Mouse (Mus musculus) gastrocnemius, postnatal 4 days (tissue): ENCODE measurements around the gene Tdpoz5. TPM values are rescaled to one million over a fixed set of nuclear protein-coding genes. Genes with fewer than 3 reads are reported as not detected.
A peak's percentile ranks its signal among the peaks of the same experiment; 100 is the strongest.
"Not testable (repeated sequence)": the region's sequence is repeated elsewhere in the genome, so short reads cannot be mapped to it uniquely, and the experiment has no call there.

Source experiments
- DNase-seq, 2 experiments: peaks; one replicate each; pipeline ENCODE4 v3.0.0; 2021 to 2022; ENCODE audit warnings: low spot score in 2 of 2, mixed read lengths in 2 of 2
- long read RNA-seq, 2 experiments: library from polyadenylated mRNA; stranded (forward); transcript quantifications; one replicate each; pipeline ENCODE4 v2.0.0; 2021
- total RNA-seq, 2 experiments: library from RNA; stranded (reverse); gene quantifications; 2 replicates each; pipeline ENCODE4 v1.2.3; 2021

Gene Tdpoz5
- not detected for total RNA-seq
- long read RNA-seq, experiment 1 = 0 reads
- long read RNA-seq, experiment 2 = 0 reads

- not testable (repeated sequence) for DNase-seq
Observed at GRCm38 (mm10) chr3:93961214-93961613, at the start of gene Tdpoz5. Gene Tdpoz5, minus strand, starts transcription at chr3:93961314.

- DNase-seq = peak in 1 of 2 experiments; percentile 14
Observed at GRCm38 (mm10) chr3:93968938-93969337, 7.8 kb upstream of the Tdpoz5 start.

GRCm38 (mm10) chr3:93943443-93943842 lies 17.7 kb downstream of the Tdpoz5 start, which contains the start of gene Gm9117:
Gene Gm9117, minus strand, starts transcription at chr3:93943543.
- DNase-seq = not testable (repeated sequence)

GRCm38 (mm10) chr3:93938386-93938785 lies 22.7 kb downstream of the Tdpoz5 start:
- not testable (repeated sequence) for DNase-seq

Other genes starting within 250 kb of the Tdpoz5 start
- gene Gm5773, start 188.3 kb downstream of the Tdpoz5 start, total RNA-seq = not detected
- not detected for gene Tdpoz4, start 164.9 kb downstream of the Tdpoz5 start, total RNA-seq
- not detected for gene Tdpoz3, start 135.3 kb downstream of the Tdpoz5 start, total RNA-seq
- gene Gm9117, start 17.8 kb downstream of the Tdpoz5 start, total RNA-seq = not detected
- not detected for gene Gm9125, start 93.6 kb upstream of the Tdpoz5 start, total RNA-seq
- gene Gm10697, start 111.3 kb upstream of the Tdpoz5 start, total RNA-seq = not detected
- gene Gm10696, start 216.9 kb upstream of the Tdpoz5 start, total RNA-seq = not detected
- not detected for gene Gm5286, start 235.4 kb upstream of the Tdpoz5 start, total RNA-seq